Mouse (Mus musculus): ENCODE results near the gene Trp53bp1.

The Trp53bp1 gene

GRCm38 (mm10) chr2:121153100-121153499 lies 118.1 kb downstream of the Trp53bp1 start:
- in situ Hi-C loops (cut with MboI; ENCODE audit: low sequenced_read_pairs) = no loop called here

DNA sequence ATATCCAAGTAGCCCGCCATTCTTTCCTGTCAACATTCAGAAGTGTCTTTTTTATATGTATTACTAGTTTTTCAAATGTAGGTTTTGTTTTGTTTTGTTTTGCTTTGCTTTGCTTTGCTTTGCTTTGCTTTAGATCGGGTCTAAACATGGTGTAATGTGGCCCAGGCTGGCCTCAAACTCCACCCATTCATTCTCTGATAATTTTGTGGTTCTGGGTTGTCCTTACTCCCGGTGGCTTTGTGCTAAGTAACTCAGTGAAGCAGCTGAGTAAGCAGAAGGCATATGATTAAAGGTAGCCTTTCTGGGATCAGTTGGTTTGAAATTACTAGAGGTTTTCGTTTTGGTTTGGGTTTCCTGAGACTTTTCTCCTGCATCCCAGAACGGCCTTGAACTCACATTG lies 121.5 kb downstream of the Trp53bp1 start:
- in situ Hi-C loops (cut with MboI; ENCODE audit: low sequenced_read_pairs) = no loop called here
